Mouse (Mus musculus): ENCODE measurements around the gene Ldlrad3.

Ldlrad3 gene

DNA sequence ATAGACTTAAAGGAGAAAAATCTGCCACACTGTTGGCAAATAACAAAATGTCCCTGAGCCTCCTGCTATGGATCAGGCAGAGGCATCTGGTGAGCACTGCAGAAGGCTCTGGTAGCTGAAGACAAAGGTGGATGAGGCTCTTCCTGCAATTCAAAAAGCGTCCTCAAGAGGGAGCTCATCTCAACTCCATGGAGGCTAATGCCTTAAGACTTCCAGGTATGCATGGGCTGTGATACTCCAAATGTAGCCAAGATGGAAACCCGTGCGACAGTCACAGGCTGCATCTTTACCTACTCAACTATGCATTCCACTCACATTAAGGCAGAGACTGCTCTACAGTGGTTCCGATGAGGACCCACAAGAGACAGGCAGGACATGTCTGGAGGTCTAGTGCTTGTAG is 108.6 kb downstream of the Ldlrad3 start:
- no peak for DNase-seq (ENCODE audit: extremely low read depth, low read depth, low spot score)

DNA sequence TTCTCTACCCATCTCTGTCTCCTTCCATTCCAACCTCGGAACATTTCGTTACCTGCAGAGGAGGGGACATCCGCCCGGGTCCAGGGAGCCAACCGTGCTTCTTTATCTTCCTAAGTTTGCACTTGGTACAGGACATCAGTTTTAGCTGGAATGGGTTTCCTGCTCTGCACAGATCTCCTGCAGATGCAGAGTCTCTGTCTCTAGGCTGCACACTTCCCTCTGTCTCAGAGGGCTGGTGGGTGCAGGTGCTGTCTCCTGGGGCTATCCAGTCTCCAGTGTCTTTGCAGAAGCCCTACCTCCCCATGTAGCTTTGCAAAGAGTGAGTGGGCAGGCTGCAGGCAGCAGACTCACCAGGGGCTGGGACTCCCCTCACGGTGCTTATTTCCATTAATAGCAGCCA is 109.9 kb downstream of the Ldlrad3 start:
- DNase-seq (ENCODE audit: extremely low read depth, low read depth, low spot score), result no peak

DNA sequence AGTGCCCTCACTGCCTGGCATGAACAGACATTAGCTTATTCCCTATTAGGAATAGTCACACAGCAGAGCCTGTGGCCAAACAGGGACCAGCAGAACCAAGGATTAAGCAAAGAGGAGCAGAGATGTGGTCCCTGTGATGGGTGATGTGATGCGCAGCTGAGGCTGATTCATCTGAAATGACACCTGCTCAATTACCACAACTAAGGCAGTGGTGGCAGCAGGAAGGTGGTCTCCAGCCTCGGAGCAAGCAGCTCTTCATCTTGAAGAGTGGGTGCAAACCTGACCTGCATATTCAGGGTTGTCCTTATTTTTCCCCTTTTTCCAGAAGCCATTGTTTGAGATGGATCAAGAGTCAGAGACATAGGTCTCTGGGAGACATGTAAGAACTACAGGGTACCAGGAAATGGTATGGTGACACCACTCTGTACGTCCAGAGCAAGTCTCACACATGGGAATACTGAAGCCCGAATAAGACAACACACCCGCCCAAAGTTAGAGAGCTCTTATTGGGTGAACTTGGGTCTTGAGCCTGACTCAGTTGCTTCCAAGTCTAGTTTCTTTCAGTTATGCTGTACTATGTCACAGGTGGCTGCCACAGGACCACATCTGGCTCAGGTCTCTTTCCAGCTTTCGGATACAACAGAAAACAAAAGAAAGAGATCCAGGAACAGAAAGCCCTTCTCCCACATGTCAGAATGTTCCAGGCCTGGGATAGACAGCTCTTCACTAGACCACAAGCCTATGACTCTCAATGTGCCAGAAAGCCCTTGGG is 112.7 kb downstream of the Ldlrad3 start:
- no peak for DNase-seq (ENCODE audit: extremely low read depth, low read depth, low spot score)

DNA sequence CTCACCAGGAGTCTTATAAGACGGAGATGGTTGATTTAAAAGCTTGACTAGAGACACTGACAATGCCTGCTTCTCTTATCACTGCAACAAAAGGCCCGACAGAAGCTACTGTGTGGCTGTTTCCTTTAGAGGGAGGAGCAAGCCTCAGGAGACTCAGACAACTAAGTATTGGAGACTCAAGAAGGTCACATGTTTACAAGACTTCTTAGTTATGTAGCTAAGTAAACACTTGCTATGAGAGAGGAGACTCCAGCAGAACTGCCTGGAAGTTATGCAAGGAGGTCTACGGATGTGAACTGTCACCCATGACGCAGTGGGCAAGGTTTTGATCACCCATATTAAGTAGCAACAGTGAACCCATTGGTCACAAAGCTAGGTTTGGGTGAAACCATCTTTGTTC is 113.3 kb downstream of the Ldlrad3 start:
- no peak for DNase-seq (ENCODE audit: extremely low read depth, low read depth, low spot score)

DNA sequence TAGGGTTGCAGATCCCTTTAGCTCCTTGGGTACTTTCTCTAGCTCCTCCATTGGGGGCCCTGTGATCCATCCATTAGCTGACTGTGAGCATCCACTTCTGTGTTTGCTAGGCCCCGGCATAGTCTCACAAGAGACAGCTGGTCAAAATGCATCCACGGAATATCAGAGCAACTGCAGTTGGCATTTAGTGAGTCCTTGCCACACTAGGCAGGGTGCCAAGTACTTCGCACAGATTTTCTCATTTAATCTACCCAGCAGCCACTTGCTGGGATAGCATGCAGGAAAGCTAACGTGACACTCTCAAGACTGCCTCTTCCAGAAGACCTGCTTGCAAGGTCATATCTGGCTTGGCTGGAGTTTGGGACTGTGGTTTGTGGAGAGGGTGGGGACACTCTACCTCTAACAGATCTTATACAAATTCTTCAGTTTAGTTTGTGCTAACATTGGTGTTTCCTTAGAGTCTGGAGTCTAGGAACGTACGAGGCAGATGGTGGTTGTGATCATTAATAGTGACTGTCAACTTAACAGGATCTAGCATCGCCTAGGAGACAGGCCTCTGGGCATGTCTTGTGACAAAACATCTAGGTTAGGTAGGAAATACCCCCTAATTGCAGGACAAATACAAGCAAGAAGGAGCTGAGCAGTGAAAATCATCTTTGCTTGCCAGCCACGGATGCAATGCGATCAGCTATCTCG is 115.0 kb downstream of the Ldlrad3 start:
- no peak for DNase-seq (ENCODE audit: extremely low read depth, low read depth, low spot score)

DNA sequence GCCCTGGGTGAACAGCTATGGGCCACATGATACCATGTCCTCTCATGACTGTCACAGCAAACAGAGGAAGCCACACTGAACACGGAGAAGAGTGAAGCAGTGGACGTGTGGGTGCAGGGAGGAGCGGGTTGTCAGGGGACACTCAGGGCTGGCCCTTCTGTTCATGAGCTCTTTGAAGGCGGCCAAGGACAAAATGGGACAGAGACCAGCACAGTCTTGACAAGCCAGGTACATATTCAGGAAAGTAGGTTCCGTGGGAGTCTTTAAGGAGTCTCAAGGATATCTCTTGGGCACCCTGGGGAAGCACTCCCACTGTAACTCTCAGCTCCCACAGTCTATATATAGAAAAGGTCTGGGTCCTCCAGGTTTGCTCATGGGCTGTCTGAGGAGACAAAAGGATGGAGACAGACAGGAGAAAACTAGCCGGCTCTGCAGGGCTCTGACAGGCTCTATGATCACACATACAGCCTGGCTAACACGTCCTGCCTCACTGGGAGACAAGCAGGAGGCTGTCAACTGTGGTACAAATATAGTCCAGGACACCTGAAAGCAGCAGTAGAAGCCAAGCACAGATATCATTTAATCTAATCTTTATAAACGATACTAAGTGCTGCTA is 121.3 kb downstream of the Ldlrad3 start:
- no peak for DNase-seq (ENCODE audit: extremely low read depth, low read depth, low spot score)

DNA sequence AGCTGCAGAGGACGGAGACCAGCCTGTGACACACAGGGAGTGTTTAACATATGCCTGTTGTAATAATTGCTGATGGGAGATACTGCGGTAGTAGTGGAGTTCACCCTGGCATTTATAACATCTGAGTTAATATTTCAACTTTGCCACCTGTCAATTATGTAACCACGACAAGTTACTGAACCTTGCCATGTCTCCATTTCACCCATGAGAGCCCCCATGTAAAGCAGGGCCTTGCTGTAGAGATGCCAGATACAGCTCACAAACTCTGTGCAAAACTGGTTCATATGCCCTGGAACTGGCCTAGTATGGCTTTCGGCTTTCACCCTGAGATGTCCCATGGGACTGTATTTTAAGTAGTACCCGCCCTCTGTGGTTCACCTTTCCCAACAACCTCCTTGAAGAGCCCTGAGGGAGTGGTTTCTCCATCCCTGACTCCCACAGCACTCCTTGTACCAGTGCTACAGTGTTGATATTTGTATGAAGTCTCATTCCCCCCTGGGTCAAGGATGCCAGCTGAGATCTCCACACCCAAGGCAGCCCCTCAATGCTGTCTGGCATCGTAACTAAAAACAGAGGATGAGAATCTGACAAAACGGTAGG is 122.2 kb downstream of the Ldlrad3 start:
- no peak for DNase-seq (ENCODE audit: extremely low read depth, low read depth, low spot score)

DNA sequence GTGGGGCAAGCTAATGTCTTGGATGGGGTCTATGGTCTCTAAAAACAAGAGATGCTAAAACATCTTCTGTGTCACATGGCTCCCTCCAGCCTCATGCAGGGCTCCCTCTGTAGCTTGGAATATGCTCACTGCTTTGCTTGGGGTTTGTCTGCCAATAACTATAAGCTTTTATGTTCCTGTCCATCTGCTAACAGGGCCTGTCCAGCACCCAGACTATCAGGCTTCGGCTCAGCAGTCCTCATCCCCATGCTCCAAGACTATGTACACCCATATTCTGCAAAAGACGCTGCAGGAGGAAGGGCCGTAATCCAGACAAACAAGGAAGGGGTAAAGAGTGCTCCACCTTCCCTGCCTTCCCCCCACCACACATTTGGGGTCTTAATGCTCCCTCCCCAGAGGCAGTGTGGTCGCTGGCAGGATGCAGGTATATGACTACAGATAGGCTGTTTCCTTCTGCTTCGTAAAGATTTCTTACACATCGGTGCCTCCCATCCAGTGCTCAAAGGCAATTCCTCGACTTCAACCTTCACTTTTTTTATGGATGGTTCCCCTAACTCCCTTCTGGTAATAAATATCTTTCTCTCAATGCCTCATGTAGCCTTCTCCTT is 123.2 kb downstream of the Ldlrad3 start:
- no peak for DNase-seq (ENCODE audit: extremely low read depth, low read depth, low spot score)

DNA sequence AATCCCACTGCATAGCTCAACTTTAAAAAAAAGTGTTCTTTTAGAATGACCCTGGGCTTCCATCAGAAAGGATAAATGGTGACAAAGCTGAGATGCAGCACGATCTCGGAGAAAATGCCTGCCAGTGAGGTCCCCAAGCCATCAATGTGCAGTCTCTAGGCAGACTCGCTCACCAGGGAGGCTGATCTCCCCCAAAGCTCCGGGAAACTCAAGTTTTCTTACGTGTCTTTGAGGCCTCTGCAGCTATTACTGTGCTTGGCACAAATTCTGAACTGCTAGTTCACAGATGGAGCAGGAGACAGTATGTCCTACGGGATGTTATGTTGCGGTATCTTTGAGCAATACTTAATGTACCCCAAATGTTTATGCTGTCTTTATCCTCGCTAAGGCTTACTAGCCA is 124.3 kb downstream of the Ldlrad3 start:
- DNase-seq (ENCODE audit: extremely low read depth, low read depth, low spot score), result no peak

DNA sequence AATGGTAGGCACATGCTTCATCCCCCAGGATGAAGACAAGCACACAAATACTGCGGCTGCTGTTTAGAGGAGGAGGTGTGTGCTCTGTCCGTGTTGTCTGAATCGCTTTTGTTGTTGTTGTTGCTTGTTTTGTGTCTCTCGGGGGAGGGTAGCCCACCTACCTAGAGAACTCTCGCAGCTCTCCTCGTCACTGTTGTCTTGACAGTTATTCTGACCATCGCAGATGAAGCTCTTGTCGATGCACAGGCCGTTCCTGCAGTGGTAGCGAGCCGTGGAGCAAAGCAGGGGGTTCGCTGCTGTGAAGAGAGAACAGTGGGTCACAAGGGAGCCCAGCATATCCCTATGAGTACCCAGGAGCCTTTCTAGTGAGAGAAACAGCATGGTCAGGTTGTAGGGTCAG is 128.4 kb downstream of the Ldlrad3 start:
- no peak for DNase-seq (ENCODE audit: extremely low read depth, low read depth, low spot score)

DNA sequence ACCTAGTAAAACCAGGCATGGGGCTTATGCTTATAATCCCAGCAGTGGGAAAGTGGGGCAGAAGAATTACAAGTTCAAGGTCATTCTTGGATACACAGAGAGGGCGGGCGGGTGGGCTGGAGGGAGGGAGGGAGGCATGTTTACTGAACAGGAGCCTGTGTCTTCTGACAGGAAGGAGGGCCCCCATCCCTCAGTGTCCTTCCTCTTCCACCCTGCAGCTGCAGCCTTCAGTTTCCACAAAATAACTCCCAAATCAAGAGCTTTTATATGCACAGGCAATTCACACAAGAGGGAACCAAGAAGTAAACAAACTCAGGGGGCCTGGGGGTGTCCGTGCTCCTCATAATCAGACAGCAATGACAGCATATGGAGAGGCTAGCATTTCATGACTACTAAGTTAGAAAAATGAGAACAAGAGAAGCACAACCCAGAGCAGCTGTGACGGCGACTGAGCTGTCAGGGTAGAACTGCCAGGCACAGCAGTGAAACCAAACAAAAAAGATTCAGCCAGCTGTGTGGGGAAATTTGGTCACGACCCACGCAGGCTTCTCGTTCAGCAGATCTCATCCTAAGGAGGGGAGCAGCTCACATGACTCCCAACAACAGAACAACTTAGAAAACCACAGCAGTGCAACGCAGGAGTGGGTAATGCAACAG is 129.0 kb downstream of the Ldlrad3 start:
- no peak for DNase-seq (ENCODE audit: extremely low read depth, low read depth, low spot score)

DNA sequence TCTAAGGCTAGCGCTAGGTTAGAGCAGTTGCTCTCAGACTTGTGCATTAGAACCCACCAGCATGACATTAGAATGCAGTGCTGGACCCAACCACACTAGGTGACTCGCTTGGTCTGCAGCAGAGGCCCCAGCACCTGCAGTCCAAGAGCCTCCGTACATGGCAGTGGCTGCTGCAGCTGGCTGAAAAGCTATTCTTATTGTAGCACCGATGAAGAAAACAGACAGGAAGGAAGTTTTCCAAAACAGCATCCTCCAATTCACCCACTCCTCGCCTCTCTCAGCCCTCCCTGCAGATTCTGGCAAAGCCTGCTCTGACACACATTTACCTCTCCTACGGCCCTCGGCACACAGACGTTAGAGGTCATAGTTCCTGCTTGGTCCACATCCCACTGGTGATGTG is 130.0 kb downstream of the Ldlrad3 start:
- DNase-seq (ENCODE audit: extremely low read depth, low read depth, low spot score), result no peak

DNA sequence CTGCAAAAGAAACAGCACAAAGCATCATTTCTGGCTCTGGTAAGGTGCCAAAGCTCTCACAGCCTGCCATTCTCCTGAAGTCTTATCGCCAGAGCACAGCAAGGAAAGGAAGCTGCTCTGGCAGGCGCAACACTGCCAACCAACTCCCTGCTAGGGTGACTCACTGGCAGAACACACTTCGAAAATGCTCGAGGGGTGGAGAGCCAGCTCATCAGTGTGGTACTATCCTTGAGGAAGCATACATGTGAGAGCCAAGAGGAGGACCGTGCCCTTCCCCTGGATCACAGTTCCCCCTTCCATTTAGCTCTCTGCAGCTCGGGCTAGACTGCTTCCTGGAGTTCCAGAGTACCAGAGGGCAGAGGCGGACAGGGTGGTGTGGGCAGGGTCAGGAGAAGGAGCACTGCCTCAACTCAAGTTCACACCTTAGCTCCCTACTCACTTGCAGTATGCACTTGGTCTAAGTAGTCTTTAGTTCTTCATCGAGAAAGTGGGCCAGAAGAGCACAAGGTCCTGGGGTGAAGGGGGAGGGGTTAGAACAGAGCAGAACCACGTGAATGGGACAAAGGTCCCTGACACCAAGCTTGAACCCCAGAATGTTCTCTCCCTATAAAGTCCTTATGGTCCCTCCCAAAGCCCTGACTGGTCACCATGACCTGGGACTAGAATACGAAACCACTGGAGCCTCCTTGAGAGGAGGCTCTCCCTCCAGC is 133.1 kb downstream of the Ldlrad3 start:
- no peak for DNase-seq (ENCODE audit: extremely low read depth, low read depth, low spot score)

DNA sequence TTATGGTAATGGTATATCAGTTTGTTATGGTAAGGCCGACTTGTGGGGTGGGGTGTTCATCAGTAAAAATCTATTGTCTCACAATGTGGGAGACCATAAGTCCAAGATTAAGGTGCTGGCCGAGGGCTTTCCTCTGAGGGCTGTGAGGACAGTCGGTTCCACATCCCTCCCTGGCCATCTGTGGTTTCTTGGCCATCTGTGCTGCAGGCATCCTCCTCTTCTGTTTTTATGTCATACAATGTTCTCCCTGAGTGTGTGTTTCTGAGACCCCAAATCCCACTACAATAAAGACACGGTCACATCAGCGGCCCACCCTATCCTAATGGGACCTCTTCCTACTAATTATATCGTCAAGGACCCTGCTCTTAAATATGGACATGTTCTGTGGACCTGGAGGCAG is 133.8 kb downstream of the Ldlrad3 start:
- DNase-seq (ENCODE audit: extremely low read depth, low read depth, low spot score), result no peak

DNA sequence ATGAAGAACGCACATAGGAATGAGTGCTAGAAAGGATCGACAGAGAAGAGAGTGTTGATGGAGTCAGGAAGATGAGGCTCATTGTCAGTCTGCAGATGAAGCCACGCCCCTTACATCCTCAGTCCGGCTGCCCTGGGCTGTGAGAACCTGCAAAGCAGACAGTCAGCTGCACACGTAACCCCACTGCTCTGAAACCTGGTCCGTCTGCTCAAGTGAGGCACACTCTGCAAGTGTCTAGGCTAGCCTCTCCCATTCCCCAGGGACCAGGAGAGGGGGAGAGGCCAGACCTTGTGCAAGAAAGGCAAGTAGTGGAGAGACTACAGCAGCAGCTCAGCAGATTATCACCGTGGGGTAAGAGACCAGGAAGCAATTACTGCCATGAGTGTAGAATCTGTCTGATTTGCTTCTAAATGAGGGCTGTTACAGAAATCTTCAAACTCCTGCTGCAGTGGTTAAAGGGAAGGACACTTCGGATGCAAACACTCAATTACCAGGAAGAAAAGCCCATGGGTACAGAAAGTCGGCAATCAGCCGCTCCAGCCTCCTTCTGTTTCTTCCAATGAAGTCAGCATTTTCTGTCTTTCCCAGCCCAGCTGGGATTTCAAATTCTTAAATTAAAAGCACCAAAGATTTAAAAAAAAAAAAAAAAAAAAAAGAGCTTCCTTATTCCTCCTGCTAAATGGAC is 136.2 kb downstream of the Ldlrad3 start:
- no peak for DNase-seq (ENCODE audit: extremely low read depth, low read depth, low spot score)

DNA sequence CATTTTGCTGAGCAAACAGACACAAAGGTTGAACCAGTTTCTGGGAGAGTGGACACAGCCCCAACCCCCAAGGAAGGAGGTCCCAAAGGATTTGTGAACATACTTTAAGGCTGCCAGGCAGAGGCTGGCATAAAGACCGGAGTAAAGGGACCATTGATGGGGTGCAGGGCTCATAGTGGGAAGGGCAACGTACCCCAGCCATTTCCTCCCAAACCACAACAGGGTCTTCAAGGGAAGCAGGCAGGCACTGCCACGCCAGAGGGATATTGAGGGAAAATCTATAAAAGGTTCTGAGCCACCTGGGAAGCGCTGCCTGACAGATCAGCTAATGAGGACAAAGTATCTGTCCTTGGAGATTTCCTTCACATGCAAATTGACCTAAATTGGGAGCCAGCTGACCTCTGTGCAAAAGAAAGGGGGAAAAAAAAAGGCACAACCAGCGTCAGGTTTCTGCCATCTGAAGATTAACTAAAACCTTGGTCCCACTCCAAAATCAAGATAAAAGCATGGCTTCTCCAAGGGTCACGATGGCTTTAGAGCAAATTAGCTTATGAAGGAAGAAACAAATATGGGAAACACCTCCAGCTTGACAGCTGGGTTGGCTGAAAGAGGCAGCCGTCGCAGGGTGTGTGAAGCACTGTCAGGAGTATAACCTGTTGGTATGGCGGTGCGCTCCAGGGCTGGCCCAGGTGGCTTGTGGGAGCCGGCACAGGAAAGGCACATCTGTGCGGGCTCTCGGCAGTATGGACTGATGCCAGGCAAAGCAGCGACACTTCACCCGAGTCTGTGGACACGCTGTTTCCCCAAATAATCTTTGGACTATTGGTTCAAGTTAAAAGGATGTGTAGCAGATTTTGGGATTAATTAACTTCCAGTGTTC is 137.6 kb downstream of the Ldlrad3 start:
- DNase-seq (ENCODE audit: extremely low read depth, low read depth, low spot score), result no peak

DNA sequence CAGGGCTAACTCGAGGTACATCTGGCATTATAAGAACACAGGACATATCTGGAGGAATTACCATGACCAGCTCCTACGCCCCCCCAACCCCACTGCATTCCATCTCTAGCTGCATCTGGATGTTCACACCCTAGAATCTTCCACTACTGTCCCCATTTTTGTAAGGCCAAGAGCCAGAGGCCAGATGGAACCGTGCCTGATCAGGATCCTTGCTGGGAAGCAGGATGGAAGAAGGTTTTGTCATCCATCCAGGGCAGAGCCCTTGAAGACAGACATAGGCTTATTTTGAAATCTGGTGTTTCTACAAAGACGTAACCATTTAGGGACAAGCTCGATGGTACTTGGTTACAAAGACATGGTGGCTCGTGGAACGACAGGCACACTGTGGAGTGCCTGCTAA is 139.7 kb downstream of the Ldlrad3 start:
- no peak for DNase-seq (ENCODE audit: extremely low read depth, low read depth, low spot score)

DNA sequence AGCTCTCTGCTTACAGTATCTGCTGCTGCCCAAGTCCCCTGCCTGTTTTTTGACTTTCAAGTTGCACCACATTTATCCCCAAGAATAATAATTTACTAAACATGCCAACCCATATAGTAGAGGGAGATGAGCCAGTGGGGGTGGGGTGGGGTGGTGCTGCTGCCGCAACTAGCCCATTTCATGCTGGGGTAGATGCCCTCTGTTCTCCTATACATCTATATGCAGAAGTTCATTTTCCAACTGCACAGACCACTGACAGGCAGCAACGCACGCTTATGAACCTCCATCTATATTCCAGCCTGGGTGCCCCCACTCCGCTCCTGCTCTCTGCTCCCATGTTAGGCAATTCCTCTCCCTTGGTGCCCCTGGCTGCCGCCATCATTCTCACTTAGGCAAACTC is 145.7 kb downstream of the Ldlrad3 start:
- DNase-seq (ENCODE audit: extremely low read depth, low read depth, low spot score), result no peak

DNA sequence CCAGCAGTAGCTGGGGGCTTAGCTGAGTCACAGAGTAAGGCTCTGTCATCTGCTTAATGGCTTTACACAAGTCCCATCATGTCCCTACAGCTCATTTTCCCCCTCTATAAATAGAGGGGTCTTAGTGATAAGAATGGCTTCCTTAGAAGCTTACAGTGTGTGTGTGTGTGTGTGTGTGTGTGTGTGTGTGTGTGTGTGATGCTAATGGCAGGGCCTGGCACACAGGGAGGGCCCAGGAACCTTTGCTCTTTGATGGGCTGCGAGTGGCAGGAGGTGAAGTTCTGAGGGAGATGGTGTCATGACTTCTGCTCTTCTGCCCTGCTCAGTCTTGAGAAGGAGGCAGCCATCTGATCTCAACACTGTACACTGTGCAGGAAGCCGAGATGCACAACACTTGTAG is 146.2 kb downstream of the Ldlrad3 start:
- DNase-seq (ENCODE audit: extremely low read depth, low read depth, low spot score), result no peak

All from fat pad, adult 2 months (tissue).